Mouse (Mus musculus): ENCODE results near the gene Dap. TPM values are rescaled to one million over a fixed set of nuclear protein-coding genes. Genes with fewer than 3 reads are reported as not detected.

Dap gene
- polyA plus RNA-seq, 1 experiment from 2014 or later, result 112 TPM

GRCm38 (mm10) chr15:31239713-31240112 lies 15.6 kb downstream of the Dap start:
- Histone ChIP-seq H3K4me3 (no peak overlapping the region), H3K27me3 (no peaks in the 10 kb centered on the region), H3K4me2 (no peak overlapping the region), H3K9ac (no peak overlapping the region), H3K9me3 (no peaks in the 10 kb centered on the region), H3K4me1 (no peaks in the 10 kb centered on the region), H3K27ac (no peak overlapping the region), H3K36me3 (peaks cover 77% of the 10 kb centered on the region)
- 82% methylated on average over 13 of the region's 13 CpGs for WGBS
- ATAC-seq (ENCODE audit: insufficient number of reproducible peaks, low FRiP score, low TSS enrichment, low read depth), result no peak

GRCm38 (mm10) chr15:31240181-31240580 lies 16.1 kb downstream of the Dap start:
- H3K4me3 ChIP-seq, result no peak overlapping the region
- no peak; the same call in 1 of the 2 replicates for ATAC-seq (ENCODE audit: insufficient number of reproducible peaks, low FRiP score, low TSS enrichment, low read depth)
- no peak overlapping the region for H3K27ac ChIP-seq
- no peak overlapping the region for H3K4me2 ChIP-seq
- no peaks in the 10 kb centered on the region for H3K4me1 ChIP-seq
- H3K27me3 ChIP-seq, result no peaks in the 10 kb centered on the region
- H3K9ac ChIP-seq, result no peak overlapping the region
- 96% methylated on average over 4 of the region's 4 CpGs for WGBS
- peaks cover 77% of the 10 kb centered on the region for H3K36me3 ChIP-seq
- no peaks in the 10 kb centered on the region for H3K9me3 ChIP-seq

DNA sequence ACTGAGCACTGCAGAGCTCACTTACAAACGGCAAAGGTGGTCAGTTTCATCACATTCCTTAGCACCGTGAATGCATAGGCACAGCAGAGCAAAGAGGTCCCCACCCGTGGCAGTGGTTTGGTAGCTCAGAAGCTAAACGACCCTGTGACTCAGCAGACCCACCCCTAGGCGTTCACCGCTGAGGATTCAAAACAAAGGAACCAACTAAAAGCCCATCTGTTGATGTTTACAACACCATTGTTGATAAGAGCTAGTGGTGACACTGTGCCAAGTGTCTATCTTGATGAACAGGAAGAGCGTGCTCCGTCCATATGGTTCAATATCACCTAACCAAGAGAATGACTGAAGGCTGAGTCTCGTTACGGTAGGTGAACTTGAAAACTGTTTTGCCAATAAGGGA lies 19.1 kb downstream of the Dap start:
- Histone ChIP-seq H3K27ac (no peak overlapping the region), H3K4me1 (peaks cover 24% of the 10 kb centered on the region), H3K9ac (no peak overlapping the region), H3K9me3 (no peaks in the 10 kb centered on the region), H3K36me3 (peaks cover 46% of the 10 kb centered on the region), H3K4me3 (no peak overlapping the region), H3K4me2 (no peak overlapping the region), H3K27me3 (no peaks in the 10 kb centered on the region)
- 76% methylated on average over 10 of the region's 10 CpGs for WGBS
- no peak for ATAC-seq (ENCODE audit: insufficient number of reproducible peaks, low FRiP score, low TSS enrichment, low read depth)

DNA sequence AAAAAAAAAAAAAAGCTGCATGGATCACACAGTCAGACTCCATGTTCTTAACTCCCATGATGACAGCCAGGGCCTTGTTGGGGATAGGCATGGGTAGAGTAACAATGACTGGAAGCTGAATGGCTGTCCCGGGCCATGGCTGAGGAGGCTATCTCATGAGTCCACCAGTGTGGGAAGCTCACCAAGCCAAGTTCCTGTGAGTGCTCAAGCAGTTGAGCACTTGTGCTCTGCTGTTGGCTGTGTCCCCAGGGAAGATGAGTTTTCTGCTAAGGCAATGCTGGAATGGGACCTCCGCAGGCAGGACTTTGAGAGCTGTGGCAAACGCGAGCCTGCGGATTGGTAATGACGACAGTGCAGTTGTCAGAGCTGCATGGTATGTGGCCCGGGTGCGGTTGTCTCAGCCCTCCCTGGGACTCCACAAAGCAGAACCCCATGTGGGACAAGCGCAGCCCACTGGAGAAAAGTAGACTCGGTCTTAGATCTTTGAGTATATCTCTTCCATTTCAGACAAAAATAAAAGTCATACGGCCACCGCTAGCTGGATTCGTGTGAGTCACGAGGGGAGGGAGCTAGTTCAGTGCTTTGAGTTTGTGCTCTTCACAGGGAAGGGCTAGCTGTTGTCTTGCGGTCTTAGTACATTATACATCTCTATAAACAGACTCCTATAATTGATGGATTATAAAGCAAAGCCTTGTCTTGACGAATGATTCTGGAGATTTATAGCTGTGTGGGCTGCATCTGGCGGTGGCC lies 20.8 kb downstream of the Dap start:
- no peaks in the 10 kb centered on the region for H3K9me3 ChIP-seq
- H3K36me3 ChIP-seq, result peaks cover 41% of the 10 kb centered on the region
- peaks cover 36% of the 10 kb centered on the region for H3K4me1 ChIP-seq
- H3K4me2 ChIP-seq, result no peak overlapping the region
- no peaks in the 10 kb centered on the region for H3K27me3 ChIP-seq
- no peak overlapping the region for H3K4me3 ChIP-seq
- ATAC-seq (ENCODE audit: insufficient number of reproducible peaks, low FRiP score, low TSS enrichment, low read depth), result no peak
- no peak overlapping the region for H3K27ac ChIP-seq
- WGBS, result 89% methylated on average over 17 of the region's 17 CpGs
- no peak overlapping the region for H3K9ac ChIP-seq

DNA sequence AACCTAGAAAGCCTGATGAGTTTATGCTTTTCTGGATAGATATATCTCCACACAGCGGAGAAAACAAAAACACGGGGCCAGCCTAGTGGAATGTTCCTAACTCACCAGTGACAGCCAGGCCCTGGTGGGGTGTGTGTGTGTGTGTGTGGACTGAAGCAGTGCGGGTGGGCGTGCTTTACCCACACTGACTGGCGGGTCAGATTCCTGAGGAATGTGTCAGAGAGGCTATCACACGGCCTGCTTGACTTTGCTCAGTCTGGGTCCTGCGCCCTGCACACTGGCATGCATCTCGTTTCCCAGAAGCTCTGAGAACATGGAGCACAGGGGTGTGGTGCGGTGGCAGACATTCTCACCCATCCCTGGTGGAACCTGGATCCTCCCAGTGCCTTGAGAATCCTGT lies 21.8 kb downstream of the Dap start:
- Histone ChIP-seq H3K36me3 (peaks cover 31% of the 10 kb centered on the region), H3K4me1 (peaks cover 46% of the 10 kb centered on the region), H3K27ac (no peak overlapping the region), H3K9me3 (no peaks in the 10 kb centered on the region), H3K4me3 (no peak overlapping the region), H3K4me2 (no peak overlapping the region), H3K9ac (no peak overlapping the region), H3K27me3 (no peaks in the 10 kb centered on the region)
- ATAC-seq (ENCODE audit: insufficient number of reproducible peaks, low FRiP score, low TSS enrichment, low read depth), result no peak
- WGBS, result 66% methylated on average over 9 of the region's 9 CpGs

DNA sequence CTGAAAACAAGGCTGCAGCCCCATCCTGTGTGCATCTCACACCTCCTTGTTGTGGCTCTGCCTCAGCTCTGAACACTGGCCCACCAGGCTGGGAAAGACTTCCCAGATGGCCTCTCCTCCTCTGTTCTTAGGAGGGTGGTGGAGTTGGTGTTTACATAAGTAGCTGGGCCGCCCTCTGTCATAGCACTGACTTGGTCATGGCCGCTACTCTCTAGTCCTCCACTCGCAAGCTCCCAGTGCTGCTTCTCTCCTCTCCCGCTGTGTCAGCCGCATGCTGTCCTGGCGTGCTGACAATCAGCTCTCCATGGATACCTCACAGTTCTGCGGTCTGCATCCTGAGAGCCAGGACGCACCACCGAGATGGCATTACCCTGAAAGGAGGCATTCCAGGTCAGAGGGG lies 22.9 kb downstream of the Dap start:
- peaks cover 48% of the 10 kb centered on the region for H3K4me1 ChIP-seq
- H3K4me2 ChIP-seq, result no peak overlapping the region
- H3K4me3 ChIP-seq, result no peak overlapping the region
- no peaks in the 10 kb centered on the region for H3K27me3 ChIP-seq
- H3K9me3 ChIP-seq, result no peaks in the 10 kb centered on the region
- 71% methylated on average over 9 of the region's 9 CpGs for WGBS
- no peak overlapping the region for H3K27ac ChIP-seq
- peaks cover 20% of the 10 kb centered on the region for H3K36me3 ChIP-seq
- no peak overlapping the region for H3K9ac ChIP-seq
- ATAC-seq (ENCODE audit: insufficient number of reproducible peaks, low FRiP score, low TSS enrichment, low read depth), result no peak

DNA sequence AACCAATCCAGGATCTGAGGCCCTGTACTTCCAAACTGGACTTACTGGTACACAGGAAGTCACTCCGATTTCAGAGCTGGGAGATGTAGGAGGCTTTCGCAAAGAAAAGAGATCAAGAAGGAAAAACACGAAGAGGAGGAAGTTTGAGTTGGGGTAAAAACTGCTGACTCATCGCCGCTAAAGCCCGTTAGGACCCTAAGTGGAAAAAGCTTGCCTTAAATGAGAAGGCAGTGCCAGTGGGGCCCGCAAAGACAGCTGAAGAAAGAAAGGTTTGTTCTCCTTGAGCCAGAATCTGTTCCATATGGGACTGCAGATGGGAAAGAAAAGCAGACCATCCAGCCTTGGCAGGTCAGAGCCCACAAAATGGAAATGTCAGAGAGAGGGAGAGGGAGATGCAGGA lies 24.8 kb downstream of the Dap start:
- no peak overlapping the region for H3K4me2 ChIP-seq
- H3K4me1 ChIP-seq, result peaks cover 48% of the 10 kb centered on the region
- peak overlapping the region; percentile 62 for H3K27ac ChIP-seq
- no peaks in the 10 kb centered on the region for H3K9me3 ChIP-seq
- 0 out of 2 replicates have a peak, but pooled peaks cover 3% of the 10 kb centered on the region for H3K36me3 ChIP-seq
- H3K9ac ChIP-seq, result no peak overlapping the region
- no peaks in the 10 kb centered on the region for H3K27me3 ChIP-seq
- WGBS, result 40% methylated on average over 7 of the region's 7 CpGs
- H3K4me3 ChIP-seq, result no peak overlapping the region
- ATAC-seq (ENCODE audit: insufficient number of reproducible peaks, low FRiP score, low TSS enrichment, low read depth), result no peak

GRCm38 (mm10) chr15:31250027-31250426 lies 25.9 kb downstream of the Dap start:
- Histone ChIP-seq H3K27ac (0 out of 2 replicates have a peak overlapping the region, but pooled peaks have one; percentile 13), H3K9ac (no peak overlapping the region), H3K27me3 (no peaks in the 10 kb centered on the region), H3K4me2 (no peak overlapping the region), H3K9me3 (no peaks in the 10 kb centered on the region), H3K4me1 (peaks cover 48% of the 10 kb centered on the region), H3K4me3 (no peak overlapping the region), H3K36me3 (no peaks in the 10 kb centered on the region)
- no peak for ATAC-seq (ENCODE audit: insufficient number of reproducible peaks, low FRiP score, low TSS enrichment, low read depth)
- 38% methylated on average over 2 of the region's 2 CpGs for WGBS

GRCm38 (mm10) chr15:31250676-31251075 lies 26.6 kb downstream of the Dap start:
- Histone ChIP-seq H3K4me3 (no peak overlapping the region), H3K9ac (no peak overlapping the region), H3K4me1 (peaks cover 48% of the 10 kb centered on the region), H3K36me3 (no peaks in the 10 kb centered on the region), H3K27me3 (no peaks in the 10 kb centered on the region), H3K27ac (no peak overlapping the region), H3K9me3 (no peaks in the 10 kb centered on the region), H3K4me2 (no peak overlapping the region)
- 56% methylated on average over 3 of the region's 3 CpGs for WGBS
- no peak for ATAC-seq (ENCODE audit: insufficient number of reproducible peaks, low FRiP score, low TSS enrichment, low read depth)

DNA sequence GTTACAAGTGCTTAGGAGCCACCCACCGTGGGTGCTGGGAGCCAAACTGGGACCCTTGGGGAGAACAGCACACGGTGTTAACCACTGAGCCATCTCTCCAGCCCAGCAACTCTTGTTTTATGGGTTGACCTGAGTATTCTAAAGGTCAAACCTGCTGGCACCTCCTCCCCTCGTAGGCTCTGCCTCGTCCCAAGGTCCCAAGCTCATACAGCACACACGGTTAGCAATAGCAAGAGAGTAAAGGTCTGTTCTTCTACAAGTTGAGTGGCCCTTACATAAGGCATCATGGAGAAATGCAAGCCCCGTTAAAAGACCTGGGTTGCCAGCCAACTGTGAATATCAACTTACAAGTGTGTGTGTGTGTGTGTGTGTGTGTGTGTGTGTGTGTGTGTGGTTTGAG lies 27.1 kb downstream of the Dap start:
- peaks cover 45% of the 10 kb centered on the region for H3K4me1 ChIP-seq
- H3K9ac ChIP-seq, result no peak overlapping the region
- ATAC-seq (ENCODE audit: insufficient number of reproducible peaks, low FRiP score, low TSS enrichment, low read depth), result no peak
- H3K4me2 ChIP-seq, result no peak overlapping the region
- H3K27ac ChIP-seq, result no peak overlapping the region
- 66% methylated on average over 6 of the region's 6 CpGs for WGBS
- no peaks in the 10 kb centered on the region for H3K27me3 ChIP-seq
- no peaks in the 10 kb centered on the region for H3K36me3 ChIP-seq
- no peak overlapping the region for H3K4me3 ChIP-seq
- H3K9me3 ChIP-seq, result no peaks in the 10 kb centered on the region

- no peak for ATAC-seq (ENCODE audit: insufficient number of reproducible peaks, low FRiP score, low TSS enrichment, low read depth)
- peaks cover 30% of the 10 kb centered on the region for H3K4me1 ChIP-seq
Measured at GRCm38 (mm10) chr15:31252590-31253311, 28.6 kb downstream of the Dap start.

GRCm38 (mm10) chr15:31253380-31253779 lies 29.3 kb downstream of the Dap start:
- no peak for ATAC-seq (ENCODE audit: insufficient number of reproducible peaks, low FRiP score, low TSS enrichment, low read depth)
- Histone ChIP-seq H3K9ac (no peak overlapping the region), H3K36me3 (no peaks in the 10 kb centered on the region), H3K9me3 (no peaks in the 10 kb centered on the region), H3K4me2 (no peak overlapping the region), H3K4me3 (no peak overlapping the region), H3K4me1 (peaks cover 30% of the 10 kb centered on the region), H3K27me3 (no peaks in the 10 kb centered on the region), H3K27ac (peak overlapping the region; percentile 19; the same call in 1 of the 2 replicates)
- WGBS, result 69% methylated on average over 8 of the region's 8 CpGs

More at GRCm38 (mm10) chr15:31252590-31253311, 28.6 kb downstream of the Dap start:
- WGBS, result 86% methylated on average over 16 of the region's 16 CpGs
- Histone ChIP-seq H3K9ac (no peak overlapping the region), H3K27me3 (no peaks in the 10 kb centered on the region), H3K36me3 (no peaks in the 10 kb centered on the region), H3K4me3 (no peak overlapping the region), H3K27ac (0 out of 2 replicates have a peak overlapping the region, but pooled peaks have one; percentile 19), H3K4me2 (no peak overlapping the region), H3K9me3 (no peaks in the 10 kb centered on the region)
